11 mouse cellular contexts compared by ENCODE assay signal in the genomic region with DNA sequence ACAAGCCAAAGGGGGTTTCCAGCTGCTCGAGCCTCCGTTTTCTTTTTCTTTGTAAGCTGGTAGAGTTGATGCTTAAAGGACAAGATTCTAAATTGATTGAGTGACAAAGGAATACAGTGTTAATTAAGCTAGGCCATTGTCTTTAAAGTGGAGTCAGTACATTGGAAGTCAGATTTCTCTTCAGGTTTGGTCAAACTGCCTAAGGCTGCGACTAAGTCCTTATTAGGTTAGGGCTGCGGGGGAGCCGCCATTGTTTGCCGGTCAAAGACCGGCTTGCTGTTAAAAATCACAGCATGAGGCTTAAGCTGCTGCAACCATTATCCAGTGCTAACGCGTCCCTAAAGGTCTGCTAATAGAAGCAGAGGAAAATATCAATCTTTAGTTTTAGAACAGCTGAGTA.
DNase-seq lines count a peak whose midpoint lies in the region; ATAC-seq lines count a peak whose summit lies in the region.
"Had no signal": no experiment of that assay in that cellular context is flagged by ENCODE, and none has a peak within 500 bp of the region (broad histone marks: within the 10 kb centered on the region; RNA-seq: fewer than 3 reads in every experiment).

No protein-coding gene starts in this region.

- no peak for DNase-seq in heart, adult 8-10 months (ENCODE audit: low spot score)
- DNase-seq in T-cell, adult 2 months (ENCODE audit: low spot score) = no peak
- no peak for DNase-seq in adrenal gland, adult 2 months
- DNase-seq: cerebellum, adult 11-12 months had no signal

- H3K27ac ChIP-seq in heart, embryonic 11.5 days (ENCODE audit: low read depth, low read length) = no peak overlapping the region
- H3K27ac ChIP-seq in forebrain, embryonic 13.5 days = peak overlapping the region; percentile 26; the same call in 1 of the 2 replicates
- H3K27ac ChIP-seq in limb, embryonic 12.5 days = no peak overlapping the region
- peak overlapping the region; percentile 70 for H3K27ac ChIP-seq in neural tube, embryonic 13.5 days (replicated peaks)
- H3K27ac ChIP-seq: macrophage had no signal

- peak overlapping the region; percentile 27; the same call in 1 of the 2 replicates for H3K4me2 ChIP-seq in heart, embryonic 11.5 days
- H3K4me2 ChIP-seq in forebrain, embryonic 13.5 days = peak overlapping the region; percentile 46
- H3K4me2 ChIP-seq in limb, embryonic 12.5 days = 0 out of 2 replicates have a peak overlapping the region, but pooled peaks have one; percentile 10
- peak overlapping the region; percentile 26 for H3K4me2 ChIP-seq in neural tube, embryonic 13.5 days

- 25% methylated on average over 9 of the region's 9 CpGs for WGBS in heart, embryonic 11.5 days (ENCODE audit: insufficient replicate concordance)
- WGBS in forebrain, embryonic 13.5 days = 1% methylated on average over 9 of the region's 9 CpGs
- WGBS in limb, embryonic 12.5 days = 19% methylated on average over 9 of the region's 9 CpGs
- WGBS in neural tube, embryonic 13.5 days = 8% methylated on average over 9 of the region's 9 CpGs

- H3K4me3 ChIP-seq in heart, embryonic 11.5 days (ENCODE audit: low read depth, low read length) = no peak overlapping the region
- H3K4me3 ChIP-seq in forebrain, embryonic 13.5 days = no peak overlapping the region
- H3K4me3 ChIP-seq in limb, embryonic 12.5 days (replicated peaks) = no peak overlapping the region
- no peak overlapping the region for H3K4me3 ChIP-seq in neural tube, embryonic 13.5 days

- no peak for ATAC-seq in heart, embryonic 11.5 days (replicated peaks; ENCODE audit: insufficient number of reproducible peaks, low FRiP score, low TSS enrichment)
- peak; percentile 48; the same call in 1 of the 2 replicates for ATAC-seq in forebrain, embryonic 13.5 days
- ATAC-seq in limb, embryonic 12.5 days (ENCODE audit: insufficient number of reproducible peaks, insufficient read depth, low FRiP score, low TSS enrichment, low read depth) = no peak
- ATAC-seq in neural tube, embryonic 13.5 days (ENCODE audit: low read depth) = peak; percentile 40; the same call in 1 of the 2 replicates
- ATAC-seq in erythroblast, adult 5-6 weeks (replicated peaks; ENCODE audit: low FRiP score, poor library complexity, severe bottlenecking) = no peak
- ATAC-seq: intestine, embryonic 16.5 days had no signal

- H3K27me3 ChIP-seq in heart, embryonic 11.5 days (ENCODE audit: control insufficient read depth, insufficient read depth, low read length) = no peaks in the 10 kb centered on the region
- H3K27me3 ChIP-seq in forebrain, embryonic 13.5 days = no peaks in the 10 kb centered on the region
- no peaks in the 10 kb centered on the region for H3K27me3 ChIP-seq in limb, embryonic 12.5 days
- no peaks in the 10 kb centered on the region for H3K27me3 ChIP-seq in neural tube, embryonic 13.5 days

- H3K4me1 ChIP-seq in heart, embryonic 11.5 days (ENCODE audit: control insufficient read depth, insufficient read depth, low read length) = no peaks in the 10 kb centered on the region
- peaks cover 10% of the 10 kb centered on the region; the same call in 1 of the 2 replicates for H3K4me1 ChIP-seq in forebrain, embryonic 13.5 days
- H3K4me1 ChIP-seq in limb, embryonic 12.5 days (replicated peaks) = 0 out of 2 replicates have a peak, but pooled peaks cover 6% of the 10 kb centered on the region
- H3K4me1 ChIP-seq in neural tube, embryonic 13.5 days (replicated peaks) = peaks cover 46% of the 10 kb centered on the region

- no peaks in the 10 kb centered on the region for H3K36me3 ChIP-seq in heart, embryonic 11.5 days (ENCODE audit: control insufficient read depth, insufficient read depth, low read length)
- H3K36me3 ChIP-seq in forebrain, embryonic 13.5 days (ENCODE audit: poor library complexity, severe bottlenecking) = no peaks in the 10 kb centered on the region
- H3K36me3 ChIP-seq in limb, embryonic 12.5 days = no peaks in the 10 kb centered on the region
- no peaks in the 10 kb centered on the region for H3K36me3 ChIP-seq in neural tube, embryonic 13.5 days

- no peak overlapping the region for H3K9ac ChIP-seq in heart, embryonic 11.5 days (ENCODE audit: low read depth, low read length)
- no peak overlapping the region; the same call in 1 of the 2 replicates for H3K9ac ChIP-seq in forebrain, embryonic 13.5 days
- no peak overlapping the region for H3K9ac ChIP-seq in limb, embryonic 12.5 days (replicated peaks)
- no peak overlapping the region for H3K9ac ChIP-seq in neural tube, embryonic 13.5 days

- H3K9me3 ChIP-seq in heart, embryonic 11.5 days (replicated peaks; ENCODE audit: control insufficient read depth, low read length) = no peaks in the 10 kb centered on the region
- no peaks in the 10 kb centered on the region for H3K9me3 ChIP-seq in forebrain, embryonic 13.5 days (replicated peaks)
- no peaks in the 10 kb centered on the region for H3K9me3 ChIP-seq in limb, embryonic 12.5 days
- H3K9me3 ChIP-seq in neural tube, embryonic 13.5 days = no peaks in the 10 kb centered on the region

Comparison
In these comparisons a context has a peak if more than half of its experiments do, and no peak if none do; other contexts are left out.
1. ATAC-seq: peak in forebrain, embryonic 13.5 days (single experiment) and neural tube, embryonic 13.5 days (single experiment); none in heart, embryonic 11.5 days (single experiment), limb, embryonic 12.5 days (single experiment) and erythroblast, adult 5-6 weeks (single experiment).
2. H3K27ac ChIP-seq: peak in forebrain, embryonic 13.5 days (single experiment) and neural tube, embryonic 13.5 days (single experiment); none in heart, embryonic 11.5 days (single experiment) and limb, embryonic 12.5 days (single experiment).
3. Peak in every context shown above with its lines, with median percentiles within 50 percentile points of each other: H3K4me2 ChIP-seq.